In genomic region chr19:6302114-6302513, GRCm38 (mm10) we compare ENCODE assay signal across 14 mouse cellular contexts. TPM values are rescaled to one million over a fixed set of nuclear protein-coding genes. Genes with fewer than 3 reads are reported as not detected.
DNase-seq lines count a peak whose midpoint lies in the region; ATAC-seq and TF ChIP-seq lines count a peak whose summit lies in the region.
"Had no signal": no experiment of that assay in that cellular context is flagged by ENCODE, and none has a peak within 500 bp of the region (broad histone marks: within the 10 kb centered on the region; RNA-seq: fewer than 3 reads in every experiment).

No protein-coding gene starts in this region.

- H3K9ac ChIP-seq in hindbrain, embryonic 12.5 days: no peak overlapping the region
- H3K9ac ChIP-seq in liver, embryonic 13.5 days: peak overlapping the region; percentile 23; the same call in 1 of the 2 replicates
- H3K9ac ChIP-seq: midbrain, embryonic 12.5 days had no signal

- 0 out of 2 replicates have a peak overlapping the region, but pooled peaks have one; percentile 3 for H3K27ac ChIP-seq in hindbrain, embryonic 12.5 days
- no peak overlapping the region for H3K27ac ChIP-seq in hindbrain, embryonic 10.5 days
- peak overlapping the region; percentile 94 for H3K27ac ChIP-seq in liver, embryonic 13.5 days
- H3K27ac ChIP-seq: midbrain, embryonic 12.5 days; stomach, postnatal 0 days had no signal

- no peak for DNase-seq in hindbrain, embryonic 10.5 days (ENCODE audit: low spot score)
- DNase-seq in brain, adult 2 months (ENCODE audit: low read depth, low spot score): peak; percentile 59
- DNase-seq in liver, embryonic 13.5 days: no peak
- no peak for DNase-seq in frontal cortex, postnatal 36 days (ENCODE audit: low spot score in 2 of 2)
- DNase-seq: adrenal gland, postnatal 36 days; gastrocnemius, postnatal 10 days; kidney, adult 11 months; kidney, postnatal 4 days had no signal

- no peaks in the 10 kb centered on the region for H3K9me3 ChIP-seq in hindbrain, embryonic 12.5 days (replicated peaks)
- H3K9me3 ChIP-seq in hindbrain, embryonic 10.5 days: no peaks in the 10 kb centered on the region
- no peaks in the 10 kb centered on the region for H3K9me3 ChIP-seq in E14TG2a.4 (ENCODE audit: low read length)
- H3K9me3 ChIP-seq in liver, embryonic 13.5 days (replicated peaks): no peaks in the 10 kb centered on the region
- H3K9me3 ChIP-seq: midbrain, embryonic 12.5 days had no signal

- WGBS in hindbrain, embryonic 12.5 days: 95% methylated on average over 5 of the region's 5 CpGs
- 93% methylated on average over 5 of the region's 5 CpGs for WGBS in hindbrain, embryonic 10.5 days
- WGBS in liver, embryonic 13.5 days (ENCODE audit: insufficient replicate concordance): 59% methylated on average over 5 of the region's 5 CpGs

- H3K4me3 ChIP-seq in hindbrain, embryonic 12.5 days: no peak overlapping the region
- no peak overlapping the region for H3K4me3 ChIP-seq in hindbrain, embryonic 10.5 days
- H3K4me3 ChIP-seq in E14TG2a.4 (replicated peaks; ENCODE audit: low read length): peak overlapping the region; percentile 55
- H3K4me3 ChIP-seq in liver, embryonic 13.5 days (replicated peaks): no peak overlapping the region
- H3K4me3 ChIP-seq: midbrain, embryonic 12.5 days had no signal

- ATAC-seq in hindbrain, embryonic 12.5 days (ENCODE audit: low FRiP score): no peak
- ATAC-seq in liver, embryonic 13.5 days (ENCODE audit: low read depth): no peak
- ATAC-seq in frontal cortex, adult (ENCODE audit: low TSS enrichment): no peak
- ATAC-seq: CD4-positive, CD25-positive, alpha-beta regulatory T cell, adult 4 months had no signal

- H3K36me3 ChIP-seq in hindbrain, embryonic 12.5 days: peaks cover 30% of the 10 kb centered on the region
- peaks cover 44% of the 10 kb centered on the region for H3K36me3 ChIP-seq in hindbrain, embryonic 10.5 days
- H3K36me3 ChIP-seq in E14TG2a.4 (ENCODE audit: insufficient read depth, low read length): peaks cover 33% of the 10 kb centered on the region
- H3K36me3 ChIP-seq in liver, embryonic 13.5 days: peaks cover 33% of the 10 kb centered on the region

- H3K4me2 ChIP-seq in hindbrain, embryonic 12.5 days (replicated peaks): no peak overlapping the region
- H3K4me2 ChIP-seq in liver, embryonic 13.5 days: no peak overlapping the region
- H3K4me2 ChIP-seq: midbrain, embryonic 12.5 days had no signal

- peaks cover 12% of the 10 kb centered on the region for H3K4me1 ChIP-seq in hindbrain, embryonic 12.5 days
- H3K4me1 ChIP-seq in hindbrain, embryonic 10.5 days (replicated peaks): peaks cover 34% of the 10 kb centered on the region
- peaks cover 90% of the 10 kb centered on the region for H3K4me1 ChIP-seq in E14TG2a.4 (replicated peaks; ENCODE audit: low read depth, low read length)
- peaks cover 95% of the 10 kb centered on the region for H3K4me1 ChIP-seq in liver, embryonic 13.5 days (replicated peaks)

- H3K27me3 ChIP-seq in hindbrain, embryonic 12.5 days: no peaks in the 10 kb centered on the region
- H3K27me3 ChIP-seq in hindbrain, embryonic 10.5 days (ENCODE audit: insufficient read depth, poor library complexity, severe bottlenecking): no peaks in the 10 kb centered on the region
- H3K27me3 ChIP-seq in E14TG2a.4 (ENCODE audit: insufficient read depth, low read length): no peaks in the 10 kb centered on the region
- no peaks in the 10 kb centered on the region for H3K27me3 ChIP-seq in liver, embryonic 13.5 days

- no peak for TF ChIP-seq CTCF in E14TG2a.4 (conservative IDR thresholded peaks at IDR 0.05; ENCODE audit: low read length)

RNA-seq across cellular contexts. Expression of gene Cdc42bpg, which starts 4.1 kb away (rescaled TPM):
- polyA plus RNA-seq in hindbrain, embryonic 12.5 days (2016; fragmentation: Nextera tagmentation; extraction: Ambion mirVana): 0.48 and 0.61 TPM in 2 replicates
- 0.29 and 0.37 TPM in 2 replicates for polyA plus RNA-seq in hindbrain, embryonic 10.5 days (2016; fragmentation: Nextera tagmentation; extraction: Ambion mirVana)
- 0.14 and 0.16 TPM in 2 replicates for polyA plus RNA-seq in liver, embryonic 13.5 days (2015; fragmentation: Nextera tagmentation; extraction: Ambion mirVana)

RNA-seq across cellular contexts. Expression of gene Ehd1, which starts 25.6 kb away (rescaled TPM):
- 90.8 and 92.7 TPM in 2 replicates for polyA plus RNA-seq in hindbrain, embryonic 12.5 days (2016; fragmentation: Nextera tagmentation; extraction: Ambion mirVana)
- polyA plus RNA-seq in hindbrain, embryonic 10.5 days (2016; fragmentation: Nextera tagmentation; extraction: Ambion mirVana): 87.8 and 103 TPM in 2 replicates
- polyA plus RNA-seq in liver, embryonic 13.5 days (2015; fragmentation: Nextera tagmentation; extraction: Ambion mirVana): 68.8 and 72.6 TPM in 2 replicates

RNA-seq across cellular contexts. Expression of gene Men1, which starts 32.7 kb away (rescaled TPM):
- 91.5 and 95.8 TPM in 2 replicates for polyA plus RNA-seq in hindbrain, embryonic 12.5 days (2016; fragmentation: Nextera tagmentation; extraction: Ambion mirVana)
- 125 and 129 TPM in 2 replicates for polyA plus RNA-seq in hindbrain, embryonic 10.5 days (2016; fragmentation: Nextera tagmentation; extraction: Ambion mirVana)
- 26.3 and 29.9 TPM in 2 replicates for polyA plus RNA-seq in liver, embryonic 13.5 days (2015; fragmentation: Nextera tagmentation; extraction: Ambion mirVana)

RNA-seq across cellular contexts. Expression of gene Map4k2, which starts 38.8 kb away (rescaled TPM):
- 15.0 and 16.0 TPM in 2 replicates for polyA plus RNA-seq in hindbrain, embryonic 12.5 days (2016; fragmentation: Nextera tagmentation; extraction: Ambion mirVana)
- polyA plus RNA-seq in hindbrain, embryonic 10.5 days (2016; fragmentation: Nextera tagmentation; extraction: Ambion mirVana): 13.1 and 14.7 TPM in 2 replicates
- polyA plus RNA-seq in liver, embryonic 13.5 days (2015; fragmentation: Nextera tagmentation; extraction: Ambion mirVana): 4.5 and 5.8 TPM in 2 replicates
